Mouse (Mus musculus): ENCODE results near the gene Mgst2. TPM values are rescaled to one million over a fixed set of nuclear protein-coding genes. Genes with fewer than 3 reads are reported as not detected.

Mgst2 gene
- polyA plus RNA-seq, 1 experiment = 2.0 TPM

- DNase-seq (ENCODE audit: low read depth) = no peak
Measured at GRCm38 (mm10) chr3:51654303-51655055, 5.7 kb upstream of the Mgst2 start.

- DNase-seq (ENCODE audit: low read depth) = no peak
Measured at GRCm38 (mm10) chr3:51659415-51659814, 745 bp upstream of the Mgst2 start.

- no peak for DNase-seq (ENCODE audit: low read depth)
Measured at GRCm38 (mm10) chr3:51660821-51661276, 689 bp downstream of the Mgst2 start.

GRCm38 (mm10) chr3:51661376-51661775 is 1.2 kb downstream of the Mgst2 start:
- no peak for DNase-seq (ENCODE audit: low read depth)

- DNase-seq (ENCODE audit: low read depth) = no peak
Measured at GRCm38 (mm10) chr3:51661880-51662550, 1.9 kb downstream of the Mgst2 start.

- DNase-seq (ENCODE audit: low read depth) = no peak
Measured at GRCm38 (mm10) chr3:51662557-51662956, 2.4 kb downstream of the Mgst2 start.

GRCm38 (mm10) chr3:51668607-51669006 is 8.4 kb downstream of the Mgst2 start:
- DNase-seq (ENCODE audit: low read depth) = no peak

GRCm38 (mm10) chr3:51670414-51671070 is 10.4 kb downstream of the Mgst2 start:
- DNase-seq (ENCODE audit: low read depth) = no peak

- no peak for DNase-seq (ENCODE audit: low read depth)
Measured at GRCm38 (mm10) chr3:51671071-51671469, 10.9 kb downstream of the Mgst2 start.

- DNase-seq (ENCODE audit: low read depth) = no peak
Measured at GRCm38 (mm10) chr3:51672631-51673030, 12.5 kb downstream of the Mgst2 start.

- no peak for DNase-seq (ENCODE audit: low read depth)
Measured at GRCm38 (mm10) chr3:51673408-51674086, 13.4 kb downstream of the Mgst2 start.

GRCm38 (mm10) chr3:51674963-51675362 is 14.8 kb downstream of the Mgst2 start:
- DNase-seq (ENCODE audit: low read depth) = no peak

GRCm38 (mm10) chr3:51685539-51685938 is 25.4 kb downstream of the Mgst2 start:
- DNase-seq (ENCODE audit: low read depth) = no peak

- peak; percentile 19 for DNase-seq (ENCODE audit: low read depth)
Measured at GRCm38 (mm10) chr3:51686316-51686715, 26.2 kb downstream of the Mgst2 start.

- no peak for DNase-seq (ENCODE audit: low read depth)
Measured at GRCm38 (mm10) chr3:51686791-51687190, 26.6 kb downstream of the Mgst2 start.

- DNase-seq (ENCODE audit: low read depth) = no peak
Measured at GRCm38 (mm10) chr3:51688725-51689124, 28.6 kb downstream of the Mgst2 start.

- no peak for DNase-seq (ENCODE audit: low read depth)
Measured at GRCm38 (mm10) chr3:51693196-51693595, 33.0 kb downstream of the Mgst2 start.

- DNase-seq (ENCODE audit: low read depth) = no peak
Measured at GRCm38 (mm10) chr3:51694576-51694975, 34.4 kb downstream of the Mgst2 start.

GRCm38 (mm10) chr3:51695713-51696112 is 35.6 kb downstream of the Mgst2 start:
- DNase-seq (ENCODE audit: low read depth) = no peak

GRCm38 (mm10) chr3:51697931-51698330 is 37.8 kb downstream of the Mgst2 start:
- DNase-seq (ENCODE audit: low read depth) = no peak

GRCm38 (mm10) chr3:51700123-51700522 is 40.0 kb downstream of the Mgst2 start:
- no peak for DNase-seq (ENCODE audit: low read depth)

GRCm38 (mm10) chr3:51700731-51701280 is 40.6 kb downstream of the Mgst2 start:
- peak; percentile 55 for DNase-seq (ENCODE audit: low read depth)
